Mouse (Mus musculus): Measurements from ENCODE around the gene Pigm.
A peak's percentile ranks its signal among the peaks of the same experiment; 100 is the strongest.

Pigm gene

GRCm38 (mm10) chr1:172355336-172355735 is 21.0 kb upstream of the Pigm start:
- DNase-seq, result no peak

GRCm38 (mm10) chr1:172357550-172357949 is 18.8 kb upstream of the Pigm start:
- peak; percentile 57 for DNase-seq

DNA sequence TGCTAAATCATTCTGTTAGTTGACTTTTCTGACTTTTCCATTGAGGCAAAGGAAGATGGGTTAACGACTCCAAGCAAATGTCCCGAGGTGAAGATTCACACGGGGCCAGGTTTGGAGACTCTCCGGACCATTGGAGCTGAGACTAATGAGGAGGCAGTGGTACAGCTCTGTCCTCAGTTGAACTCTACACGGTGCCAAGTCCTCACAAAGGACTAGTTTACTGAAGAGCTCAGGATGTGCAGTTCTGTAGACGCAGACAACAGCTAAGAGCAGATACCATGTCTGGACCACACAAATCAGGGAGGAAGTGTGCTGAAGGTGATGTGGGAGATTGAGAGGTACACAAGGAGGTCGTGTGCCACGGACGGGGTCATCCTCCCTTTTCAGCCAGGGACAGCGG is 18.0 kb upstream of the Pigm start:
- DNase-seq, result no peak

GRCm38 (mm10) chr1:172364684-172365083 is 11.7 kb upstream of the Pigm start:
- DNase-seq, result peak; percentile 70

DNA sequence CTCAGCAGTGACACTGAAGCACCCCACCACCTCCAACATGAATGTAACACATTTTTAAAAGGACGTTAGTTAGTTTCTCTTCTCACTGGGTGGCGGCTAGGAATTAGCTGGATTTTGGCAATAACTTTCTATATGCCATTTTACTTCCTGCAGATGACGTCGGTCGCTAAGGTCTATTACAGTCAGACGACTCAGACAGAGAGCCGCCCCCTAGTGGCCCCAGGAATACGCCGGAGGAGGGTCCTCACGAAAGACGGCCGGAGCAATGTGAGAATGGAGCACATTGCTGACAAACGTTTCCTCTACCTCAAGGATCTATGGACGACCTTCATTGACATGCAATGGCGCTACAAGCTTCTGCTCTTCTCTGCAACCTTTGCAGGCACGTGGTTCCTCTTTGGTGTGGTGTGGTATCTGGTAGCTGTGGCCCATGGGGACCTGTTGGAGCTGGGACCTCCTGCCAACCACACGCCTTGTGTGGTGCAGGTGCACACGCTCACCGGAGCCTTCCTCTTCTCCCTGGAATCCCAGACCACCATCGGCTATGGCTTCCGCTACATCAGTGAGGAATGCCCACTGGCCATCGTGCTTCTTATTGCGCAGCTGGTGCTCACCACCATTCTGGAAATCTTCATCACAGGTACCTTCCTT is 7.5 kb upstream of the Pigm start:
- no peak for DNase-seq

- DNase-seq, result peak; percentile 24
Observed at GRCm38 (mm10) chr1:172376758-172377458, 562 bp downstream of the Pigm start.

- DNase-seq, result peak; percentile 62
Observed at GRCm38 (mm10) chr1:172380066-172380465, 3.7 kb downstream of the Pigm start.

DNA sequence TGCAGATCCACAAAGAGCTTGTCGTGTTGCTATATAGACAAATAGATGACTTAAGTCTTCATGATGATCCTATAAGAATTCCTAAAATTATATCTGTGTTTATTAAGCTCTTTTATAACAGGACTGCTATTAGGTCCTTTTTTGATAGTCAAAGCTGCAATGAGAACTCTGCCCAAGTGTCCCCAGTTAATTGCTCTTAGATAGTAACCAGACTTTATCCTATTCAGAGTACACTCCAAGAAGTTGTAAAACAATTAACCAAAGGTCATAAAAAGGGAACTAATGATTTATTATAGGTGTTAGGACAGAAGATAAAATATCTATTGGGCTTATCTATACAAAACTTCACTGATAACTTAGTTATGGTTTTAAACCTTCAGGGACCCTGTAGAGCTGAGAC is 5.7 kb downstream of the Pigm start:
- no peak for DNase-seq

DNA sequence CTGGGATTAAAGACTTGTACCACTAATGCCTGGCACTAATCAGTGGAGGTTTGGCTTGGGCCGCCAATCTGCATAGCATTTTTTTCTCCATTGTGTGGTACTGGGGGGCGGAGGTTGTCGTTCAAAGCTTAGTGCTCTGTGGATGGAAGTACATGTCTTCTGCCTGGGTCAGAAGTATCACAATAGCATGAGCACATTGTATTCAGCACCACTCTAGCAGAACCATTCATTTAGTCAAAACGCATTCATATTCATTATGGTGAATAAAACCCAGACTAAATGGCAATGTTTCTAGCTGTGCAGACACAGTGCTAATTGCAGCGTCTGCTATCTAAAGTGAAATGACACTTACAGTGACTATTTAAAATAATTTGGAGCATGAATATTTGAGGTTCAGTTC is 10.9 kb downstream of the Pigm start:
- no peak for DNase-seq

DNA sequence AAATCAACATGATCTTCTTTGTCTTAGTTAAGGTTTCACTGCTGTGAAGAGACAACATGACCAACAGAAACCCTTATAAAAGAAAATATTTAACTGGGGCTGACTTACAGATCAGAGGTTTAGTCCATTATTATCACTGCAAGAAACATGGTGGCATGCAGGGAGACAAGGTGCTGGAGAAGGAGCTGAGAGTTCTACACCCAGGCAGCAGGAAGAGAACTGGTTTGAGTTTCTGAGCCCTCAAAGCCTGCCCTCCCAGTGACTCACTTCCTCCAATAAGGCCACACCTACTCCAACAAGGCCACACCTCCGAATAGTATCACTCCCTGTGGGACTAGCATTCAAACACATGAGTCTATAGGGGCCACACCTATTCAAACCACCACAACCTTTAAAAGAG is 14.4 kb downstream of the Pigm start:
- DNase-seq, result no peak

DNA sequence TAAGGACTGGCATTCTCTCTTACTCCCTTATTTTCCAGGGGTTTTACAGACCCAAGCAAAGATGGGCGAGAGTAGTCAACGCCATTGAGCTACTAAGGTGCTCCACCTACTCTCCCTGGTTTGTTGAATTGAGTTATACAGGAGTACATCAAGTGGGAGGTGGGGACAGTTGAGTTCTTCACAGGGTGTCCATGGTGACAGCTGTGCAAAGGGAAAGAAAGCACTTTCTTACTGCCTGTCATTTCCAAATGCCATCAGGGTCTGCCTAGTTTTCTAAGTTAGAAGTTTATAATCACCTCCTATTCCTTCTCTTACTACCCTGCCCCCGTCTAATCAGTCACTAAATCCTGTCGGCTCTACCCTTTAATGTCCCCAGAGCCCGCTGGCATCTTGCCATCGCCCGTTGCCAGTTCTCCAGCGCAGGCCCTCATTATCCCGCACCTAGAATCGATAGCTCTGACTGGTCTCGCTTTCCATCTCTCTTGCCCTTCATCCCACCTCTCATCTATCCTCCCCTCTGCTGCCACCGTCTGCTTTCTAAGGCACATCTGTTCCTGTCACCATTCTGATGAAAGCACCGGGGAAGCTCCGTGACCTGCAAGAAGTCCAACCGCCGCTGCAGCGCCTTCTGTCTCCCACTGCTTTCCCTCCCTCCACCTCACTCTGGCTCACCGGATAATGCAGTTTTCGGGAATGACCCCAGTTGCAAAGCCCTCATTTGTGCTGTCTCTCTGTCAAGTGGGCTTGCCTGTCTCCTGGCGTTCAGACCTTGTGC is 15.6 kb downstream of the Pigm start:
- DNase-seq, result no peak

DNA sequence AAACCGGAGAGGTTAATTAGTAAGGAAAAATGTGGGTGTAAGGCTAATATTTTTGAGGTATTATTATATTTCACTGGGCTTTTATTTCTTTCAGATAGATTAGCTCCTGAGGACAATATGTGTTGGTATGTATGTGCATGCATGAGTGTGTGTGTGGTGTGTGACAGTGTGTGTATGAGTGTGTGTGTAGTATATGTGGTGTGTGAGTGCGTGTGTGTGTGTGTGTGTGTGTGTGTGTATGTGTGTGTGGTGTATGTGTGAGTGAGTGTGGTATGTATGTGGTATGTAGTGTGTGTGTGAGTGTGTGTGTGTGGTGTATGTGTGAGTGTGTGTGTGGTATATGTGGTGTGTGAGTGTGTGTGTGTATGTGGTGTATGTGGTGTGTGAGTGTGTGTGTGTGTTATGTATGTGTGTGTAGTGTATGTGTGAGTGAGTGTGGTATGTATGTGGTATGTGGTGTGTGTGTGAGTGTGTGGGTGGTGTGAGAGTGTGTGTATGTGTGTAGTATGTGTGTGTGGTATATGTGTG is 16.4 kb downstream of the Pigm start:
- no peak for DNase-seq

DNA sequence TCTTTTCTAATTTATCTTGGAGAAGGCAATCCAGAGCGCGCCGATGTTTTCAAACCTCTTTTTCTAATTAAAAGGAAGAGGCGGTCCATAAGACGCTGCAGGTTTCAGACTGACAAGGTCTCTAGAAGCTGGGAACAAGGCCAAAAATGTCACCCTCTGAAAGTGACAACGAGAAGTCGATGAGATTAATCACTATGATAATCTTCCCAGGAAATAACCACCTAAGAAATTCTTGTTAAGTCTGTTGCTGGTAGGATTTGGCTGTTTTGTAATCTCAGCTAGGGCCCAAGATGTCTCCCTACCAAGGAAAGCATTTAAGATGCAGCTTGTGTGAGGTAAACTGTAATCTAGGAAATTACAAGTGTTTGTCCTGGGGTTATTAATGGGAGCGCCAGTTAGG is 17.4 kb downstream of the Pigm start:
- no peak for DNase-seq

GRCm38 (mm10) chr1:172396996-172397752 is 20.8 kb downstream of the Pigm start:
- no peak for DNase-seq

DNA sequence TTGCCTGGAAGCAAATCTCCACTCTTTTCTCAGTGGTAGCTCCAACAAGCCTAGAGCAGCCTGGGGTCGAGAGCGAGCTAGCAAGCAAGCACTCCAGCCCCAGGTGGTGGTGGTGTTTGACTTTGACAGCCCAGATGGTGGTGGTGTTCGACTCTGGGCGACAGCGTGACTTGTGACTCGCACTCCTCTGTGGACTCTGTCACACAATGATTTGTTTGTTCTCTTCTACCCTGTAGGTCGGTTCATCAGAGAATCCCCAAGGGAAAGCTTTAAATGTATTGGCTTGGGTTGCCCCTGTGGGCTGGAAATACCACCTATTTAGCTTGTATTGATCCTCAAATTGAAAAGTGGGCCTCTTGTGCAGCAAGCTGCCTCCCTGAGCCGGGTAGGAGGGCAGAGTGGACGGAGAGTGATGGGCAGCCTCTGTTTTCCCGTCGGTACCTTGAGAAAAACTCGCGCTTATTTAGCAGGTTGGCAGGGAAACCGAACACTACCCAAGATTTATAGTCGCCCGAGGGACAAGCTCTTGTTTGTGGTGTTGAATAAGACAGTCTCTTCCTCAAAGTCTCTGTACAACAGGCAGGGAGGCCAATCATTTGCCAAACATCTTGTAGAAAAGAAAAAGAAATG is 29.8 kb downstream of the Pigm start:
- DNase-seq, result no peak

GRCm38 (mm10) chr1:172408996-172409395 is 32.6 kb downstream of the Pigm start:
- peak; percentile 53 for DNase-seq

- no peak for DNase-seq
Observed at GRCm38 (mm10) chr1:172409431-172409830, 33.1 kb downstream of the Pigm start.

DNA sequence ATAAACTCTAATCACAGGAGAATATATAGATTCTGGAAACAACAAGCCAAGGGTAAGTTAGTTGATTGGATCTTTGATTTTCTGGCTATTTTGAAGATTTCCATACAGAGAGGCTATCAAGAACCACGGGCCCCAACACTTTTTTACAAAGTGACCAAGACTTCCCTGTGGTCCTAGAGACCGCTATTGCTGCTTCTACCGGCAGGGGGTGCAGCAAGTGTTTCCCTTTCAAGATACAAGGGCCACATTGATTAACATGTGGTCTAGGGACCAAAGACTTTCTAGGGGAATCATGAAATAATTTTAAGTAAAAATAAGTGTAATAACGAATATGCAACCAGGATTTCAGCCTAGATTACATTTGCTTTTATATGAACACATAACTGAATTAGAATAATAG is 34.5 kb downstream of the Pigm start:
- peak; percentile 74 for DNase-seq

GRCm38 (mm10) chr1:172412204-172412603 is 35.9 kb downstream of the Pigm start:
- peak; percentile 72 for DNase-seq

DNA sequence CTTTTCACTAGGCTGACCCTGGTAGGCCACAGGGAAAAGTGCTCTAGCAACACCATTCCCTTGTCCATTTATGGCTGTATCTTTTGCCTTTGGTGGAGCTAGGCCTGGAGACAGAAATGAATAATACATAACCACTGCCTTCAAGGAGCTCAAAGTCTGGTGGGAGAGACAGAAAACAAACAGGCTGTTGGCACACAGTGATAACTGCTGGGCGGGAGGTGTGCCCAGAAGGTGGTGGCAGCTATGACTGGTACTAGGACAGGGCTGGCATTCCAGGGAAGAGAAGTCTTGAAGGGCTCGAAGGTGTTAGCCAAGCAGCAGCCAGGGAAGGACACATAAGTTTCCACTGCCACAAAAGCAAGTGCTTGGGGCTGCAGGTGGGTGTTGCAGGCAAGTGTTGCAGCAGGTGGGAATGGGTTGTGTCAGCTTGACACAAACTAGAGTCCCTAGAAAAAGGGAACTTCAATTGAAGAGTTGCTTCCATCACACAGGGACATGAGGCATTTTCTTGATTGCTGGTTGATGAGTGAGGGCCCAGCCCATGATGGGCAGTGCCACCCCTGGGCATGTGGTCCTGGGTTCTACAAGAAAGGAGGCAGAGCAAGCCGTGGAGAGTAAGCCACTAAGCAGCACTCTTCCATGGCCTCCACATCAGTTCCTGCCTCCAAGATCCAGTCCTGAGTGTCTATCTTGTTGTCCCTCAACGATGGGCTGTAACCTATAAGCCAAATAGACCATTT is 37.3 kb downstream of the Pigm start:
- DNase-seq, result no peak

- no peak for DNase-seq
Observed at GRCm38 (mm10) chr1:172414231-172414585, 37.9 kb downstream of the Pigm start.

GRCm38 (mm10) chr1:172415061-172415460 is 38.7 kb downstream of the Pigm start:
- DNase-seq, result no peak
